Mouse (Mus musculus): ENCODE data around the gene Cacna2d1. TPM values are rescaled to one million over a fixed set of nuclear protein-coding genes. Genes with fewer than 3 reads are reported as not detected.

The Cacna2d1 gene
- total RNA-seq, 2 experiments from 2014 or later = 1.5 to 2.1 TPM

DNA sequence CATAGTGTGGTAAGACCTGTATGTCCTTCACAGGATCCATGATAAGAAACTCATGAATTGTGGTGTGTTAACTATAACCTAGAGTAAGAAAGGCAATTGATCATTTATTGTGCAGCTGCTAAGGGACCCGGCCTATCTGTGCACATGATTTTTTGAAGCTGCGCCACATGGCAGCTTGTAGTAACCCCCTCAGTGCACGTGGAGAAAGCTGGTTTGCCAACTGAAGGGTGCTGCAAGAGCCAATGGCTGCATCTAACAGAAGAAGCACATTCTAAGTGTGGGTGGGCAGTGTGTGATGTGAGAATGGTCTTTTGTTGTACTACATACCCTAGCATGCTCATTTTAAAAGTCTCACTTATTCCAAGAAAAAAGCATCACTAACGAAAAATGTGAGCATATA is 302.1 kb downstream of the Cacna2d1 start:
- no peak for ATAC-seq (replicated peaks; ENCODE audit: low FRiP score, poor library complexity, severe bottlenecking)

DNA sequence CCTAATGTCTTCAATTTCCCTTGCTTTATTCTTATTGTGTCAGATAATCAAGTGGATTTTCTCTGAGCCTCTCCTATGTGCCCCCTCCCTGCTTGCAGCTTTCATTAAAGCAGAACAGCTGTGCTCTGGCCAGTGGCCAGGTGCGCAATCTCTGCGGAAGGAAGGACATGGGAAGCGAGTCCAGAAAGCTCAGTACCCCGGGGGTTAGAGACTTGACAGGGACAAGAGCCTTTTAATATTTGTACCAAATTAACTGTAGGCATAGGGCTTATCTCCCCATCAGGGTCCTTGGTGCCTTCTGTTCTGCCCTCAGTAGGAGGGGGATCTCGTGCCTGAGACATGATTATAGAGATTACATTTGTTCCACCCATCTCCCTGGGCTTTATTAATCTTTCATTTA is 303.5 kb downstream of the Cacna2d1 start:
- ATAC-seq (replicated peaks; ENCODE audit: low FRiP score, poor library complexity, severe bottlenecking) = no peak

DNA sequence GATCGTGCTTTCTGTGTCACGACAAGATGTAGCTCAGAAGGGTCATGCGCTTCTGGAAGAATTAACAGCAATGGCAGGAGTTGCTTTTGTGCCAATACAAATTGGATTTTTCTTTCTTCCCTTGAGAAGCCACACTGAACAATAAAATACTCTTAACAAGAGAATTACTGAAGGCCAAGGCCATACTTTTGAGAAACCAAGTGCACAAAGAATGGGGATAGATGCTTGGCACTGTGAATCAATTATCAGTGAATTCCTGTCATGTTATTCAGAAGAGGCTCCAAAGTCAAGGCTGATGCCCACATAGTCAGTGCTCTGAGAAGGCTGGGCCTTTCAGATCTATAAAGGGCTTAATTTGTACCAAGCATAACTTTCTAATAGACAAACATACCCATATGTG is 305.8 kb downstream of the Cacna2d1 start:
- ATAC-seq (replicated peaks; ENCODE audit: low FRiP score, poor library complexity, severe bottlenecking) = no peak

DNA sequence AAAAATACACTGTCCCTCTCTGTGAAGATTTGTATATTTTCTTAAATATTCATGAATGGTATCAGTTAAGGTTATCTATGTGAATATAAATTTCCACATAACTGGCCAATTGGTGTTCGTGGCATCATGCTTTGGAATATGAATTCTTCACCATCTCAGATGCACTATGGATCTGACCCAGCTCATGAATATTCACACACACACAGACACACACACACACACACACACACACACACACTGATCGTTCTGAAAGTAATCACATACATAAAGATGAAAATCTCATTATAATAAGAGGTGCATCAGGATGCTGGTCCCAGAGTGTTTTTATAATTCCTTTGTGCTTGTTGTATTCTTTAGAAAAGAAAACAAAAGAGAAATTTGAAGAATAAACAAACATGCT is 309.1 kb downstream of the Cacna2d1 start:
- no peak for ATAC-seq (replicated peaks; ENCODE audit: low FRiP score, poor library complexity, severe bottlenecking)

DNA sequence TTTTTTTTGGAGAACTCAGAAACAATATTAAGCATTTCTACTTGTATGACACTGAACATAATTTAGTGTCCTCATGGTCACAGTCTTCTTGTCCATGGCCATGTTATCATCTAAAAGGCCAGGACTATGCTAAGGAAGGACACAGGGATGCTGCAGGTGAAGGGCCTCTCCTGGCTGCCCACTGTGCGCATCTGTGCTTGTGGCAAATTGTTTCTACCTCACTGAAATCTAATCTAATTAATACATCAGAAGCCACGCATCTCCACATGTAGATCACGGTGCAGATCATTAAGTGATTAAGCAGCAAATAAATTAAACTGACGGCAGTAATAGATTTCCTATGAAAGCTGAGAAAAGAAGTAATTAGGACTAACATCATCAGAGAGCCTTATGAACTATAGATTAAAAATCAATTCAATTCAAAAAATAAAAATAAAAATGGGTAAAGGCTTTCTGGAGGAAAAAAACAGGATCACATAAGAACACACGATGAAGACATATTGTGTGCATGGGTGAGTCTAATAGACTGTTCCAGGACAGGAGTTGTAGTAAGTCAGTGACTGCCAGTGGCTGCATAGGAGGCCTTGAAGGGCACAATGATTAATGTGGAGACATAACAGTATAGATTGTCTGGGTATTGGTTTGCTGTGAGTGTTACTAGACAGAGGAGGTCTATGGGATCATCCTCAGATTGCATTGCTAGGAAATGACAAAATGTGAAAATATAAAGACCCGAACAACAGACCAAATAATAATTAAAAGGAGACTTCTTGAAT is 318.4 kb downstream of the Cacna2d1 start:
- ATAC-seq (replicated peaks; ENCODE audit: low FRiP score, poor library complexity, severe bottlenecking) = no peak

DNA sequence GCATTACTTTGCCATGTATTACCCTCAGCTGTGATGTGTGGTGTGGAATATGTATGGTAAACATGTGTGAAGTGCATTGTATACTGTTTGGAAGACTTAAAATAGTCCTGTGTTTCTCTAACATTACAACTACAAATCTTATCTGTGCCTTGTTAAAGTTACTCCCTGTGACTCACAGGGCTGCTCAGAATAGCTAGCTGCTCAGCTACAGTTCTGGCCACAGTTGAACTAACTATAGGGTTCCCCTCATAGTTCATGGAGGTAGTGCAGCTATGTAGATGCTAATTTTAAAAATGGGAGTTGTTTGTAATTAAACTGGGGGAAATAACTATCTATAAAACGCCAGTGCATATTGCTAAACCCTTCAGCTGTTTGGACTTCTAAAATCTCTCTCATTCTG is 319.3 kb downstream of the Cacna2d1 start:
- no peak for ATAC-seq (replicated peaks; ENCODE audit: low FRiP score, poor library complexity, severe bottlenecking)

DNA sequence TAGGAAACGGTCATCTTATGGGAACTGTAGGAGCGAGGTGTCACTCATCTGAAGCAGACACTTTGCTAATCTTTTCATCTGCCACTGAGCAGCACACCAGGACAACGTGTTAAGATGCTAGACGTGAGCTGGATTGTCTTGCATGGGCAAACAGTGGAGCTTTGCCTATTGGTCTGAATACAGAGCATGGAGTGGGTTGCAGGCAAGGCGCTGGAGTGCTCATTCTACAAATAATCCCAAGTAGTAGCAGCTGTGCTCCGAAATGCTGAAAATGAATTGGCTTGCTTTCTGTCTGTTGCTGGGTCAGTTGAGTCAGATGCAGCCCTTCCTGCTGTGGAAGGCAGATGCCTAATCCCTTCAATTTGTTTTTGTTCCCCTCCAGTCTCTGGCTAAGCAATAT is 330.9 kb downstream of the Cacna2d1 start:
- ATAC-seq (replicated peaks; ENCODE audit: low FRiP score, poor library complexity, severe bottlenecking) = no peak

DNA sequence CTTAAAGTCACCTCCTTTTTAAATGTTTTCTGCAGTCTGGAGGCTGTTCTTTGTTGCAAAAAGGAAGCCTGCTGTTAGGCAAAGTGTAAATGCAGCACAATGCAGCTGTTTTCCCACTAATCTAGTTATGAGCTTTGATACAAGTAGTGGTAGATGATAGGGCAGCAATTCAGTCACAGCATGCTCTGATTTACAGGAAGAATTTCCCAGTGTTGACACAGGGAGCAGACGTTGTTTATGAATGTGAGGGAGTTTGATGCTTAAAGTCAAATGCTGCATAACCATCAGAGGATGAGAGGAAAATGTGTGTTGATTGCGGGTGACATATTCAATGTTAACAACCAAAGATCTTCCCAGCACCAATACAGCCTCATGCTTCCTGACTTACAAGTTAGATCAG is 342.6 kb downstream of the Cacna2d1 start:
- no peak for ATAC-seq (replicated peaks; ENCODE audit: low FRiP score, poor library complexity, severe bottlenecking)

DNA sequence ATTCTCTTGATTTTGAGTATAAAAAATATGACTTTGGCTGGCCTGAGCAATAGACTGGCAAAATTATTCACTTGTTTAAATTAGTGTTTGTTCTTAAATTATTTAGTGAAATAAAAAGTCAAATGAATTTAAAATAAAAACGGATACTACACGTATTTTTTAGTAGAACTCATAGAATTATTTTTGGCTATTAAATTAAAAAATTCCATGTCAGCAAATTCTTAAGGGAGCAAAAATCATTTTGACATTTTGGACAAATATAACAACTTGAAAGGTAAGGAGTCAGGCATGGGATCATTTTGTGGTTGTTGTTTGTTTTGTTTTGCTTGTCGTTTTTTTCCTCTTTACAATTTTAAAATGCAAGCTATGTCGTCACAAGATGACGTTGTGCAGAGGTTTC is 346.7 kb downstream of the Cacna2d1 start:
- ATAC-seq (replicated peaks; ENCODE audit: low FRiP score, poor library complexity, severe bottlenecking) = no peak

DNA sequence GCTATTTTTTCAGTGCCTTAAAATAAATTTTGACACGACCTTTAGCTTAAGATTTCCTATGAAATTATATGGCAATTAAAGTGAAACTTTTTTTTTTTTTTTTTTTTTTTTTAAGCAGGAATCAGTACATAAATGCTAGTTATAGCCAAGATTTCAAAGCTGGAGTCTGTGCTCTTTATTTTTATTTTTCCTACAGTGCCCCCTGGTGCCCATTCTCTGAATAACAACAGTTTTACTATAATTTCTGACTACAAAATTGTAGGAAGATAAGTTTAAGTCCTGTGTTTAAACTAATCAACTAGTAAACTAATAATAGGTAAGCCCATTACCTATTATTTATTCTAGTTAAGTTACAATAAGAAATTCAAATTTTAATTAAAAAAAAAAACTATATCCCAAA is 358.7 kb downstream of the Cacna2d1 start:
- no peak for ATAC-seq (replicated peaks; ENCODE audit: low FRiP score, poor library complexity, severe bottlenecking)

DNA sequence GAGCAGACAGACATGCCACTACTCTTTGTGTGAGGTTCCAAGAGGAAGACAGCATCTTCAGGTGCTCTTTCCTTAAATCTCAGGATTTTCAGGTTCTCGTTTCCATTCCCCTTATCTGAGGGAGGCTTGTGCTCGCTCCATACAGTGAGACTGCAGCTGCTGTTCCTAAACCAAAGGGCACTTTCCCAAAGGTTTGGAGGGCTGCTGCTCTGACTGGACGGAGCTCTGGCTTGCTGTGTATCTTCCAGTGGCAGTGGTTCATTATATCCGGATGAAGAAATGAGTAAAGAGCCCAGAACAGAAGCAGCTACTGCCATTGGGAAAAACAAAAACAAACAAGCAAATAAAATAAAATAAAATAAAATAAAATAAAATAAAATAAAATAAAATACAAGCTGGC is 359.3 kb downstream of the Cacna2d1 start:
- ATAC-seq (replicated peaks; ENCODE audit: low FRiP score, poor library complexity, severe bottlenecking) = no peak

DNA sequence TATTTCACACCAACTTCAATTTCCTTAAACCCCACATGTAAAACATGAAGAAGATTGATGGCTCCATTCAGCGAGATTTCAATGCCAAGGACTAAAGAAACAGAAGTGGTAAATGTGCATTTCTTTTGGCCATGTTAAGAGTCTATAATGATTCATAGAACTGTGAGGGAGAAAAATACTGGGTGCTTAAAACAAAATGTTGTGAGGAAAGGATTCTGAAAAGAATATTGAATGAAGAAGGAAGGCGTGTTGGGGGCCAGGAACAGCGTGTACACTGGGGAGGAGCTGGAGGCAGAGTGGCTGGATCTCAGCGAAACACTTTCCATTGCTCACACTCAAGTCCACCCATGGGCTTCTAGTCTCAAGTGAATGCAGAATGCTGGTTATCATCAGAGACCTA is 360.2 kb downstream of the Cacna2d1 start:
- no peak for ATAC-seq (replicated peaks; ENCODE audit: low FRiP score, poor library complexity, severe bottlenecking)

DNA sequence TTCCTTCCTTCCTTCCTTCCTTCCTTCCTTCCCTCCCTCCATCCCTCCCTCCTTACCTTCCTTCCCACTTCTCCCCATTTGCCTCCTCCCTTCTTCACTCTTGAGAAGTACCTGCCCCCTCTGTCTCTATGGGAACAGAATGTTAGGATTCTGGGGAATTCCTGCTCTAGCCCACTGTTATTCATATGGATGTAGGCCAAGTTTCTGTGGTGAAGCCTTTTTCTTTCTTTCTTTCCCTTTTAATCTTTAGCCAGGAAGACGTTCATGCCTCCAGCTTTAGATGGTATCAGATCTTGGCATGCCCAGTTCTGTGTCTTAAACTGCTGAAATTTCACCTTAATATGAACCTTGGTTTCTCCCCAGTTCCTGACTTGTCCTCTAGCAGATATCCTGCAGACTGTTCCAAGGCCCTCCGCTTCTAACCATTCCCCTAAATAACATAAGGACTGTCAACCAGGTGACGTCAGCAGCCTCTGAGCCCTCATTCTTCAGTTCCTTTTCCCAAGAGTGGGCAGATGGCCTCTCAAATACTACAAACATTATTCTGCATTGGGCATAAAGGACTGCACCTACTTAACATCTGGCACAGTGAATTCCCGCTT is 362.8 kb downstream of the Cacna2d1 start:
- no peak for ATAC-seq (replicated peaks; ENCODE audit: low FRiP score, poor library complexity, severe bottlenecking)

DNA sequence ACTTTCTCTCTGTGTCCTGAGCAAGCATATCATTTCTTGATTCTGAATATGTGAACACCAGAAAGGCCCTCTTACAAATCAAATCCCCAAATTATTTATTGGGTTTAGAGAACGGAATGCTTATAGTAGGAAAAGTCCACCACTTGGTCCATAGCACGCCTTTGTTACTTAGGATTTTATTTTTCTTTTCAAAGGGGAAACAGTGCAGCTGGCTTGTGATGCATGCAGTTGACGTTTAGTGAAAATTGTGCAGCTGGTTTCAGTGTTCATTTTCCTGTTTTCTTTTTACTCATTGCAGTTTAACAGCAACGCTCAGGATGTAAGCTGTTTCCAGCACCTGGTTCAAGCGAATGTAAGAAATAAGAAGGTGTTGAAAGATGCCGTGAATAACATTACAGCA is 365.1 kb downstream of the Cacna2d1 start:
- ATAC-seq (replicated peaks; ENCODE audit: low FRiP score, poor library complexity, severe bottlenecking) = no peak

DNA sequence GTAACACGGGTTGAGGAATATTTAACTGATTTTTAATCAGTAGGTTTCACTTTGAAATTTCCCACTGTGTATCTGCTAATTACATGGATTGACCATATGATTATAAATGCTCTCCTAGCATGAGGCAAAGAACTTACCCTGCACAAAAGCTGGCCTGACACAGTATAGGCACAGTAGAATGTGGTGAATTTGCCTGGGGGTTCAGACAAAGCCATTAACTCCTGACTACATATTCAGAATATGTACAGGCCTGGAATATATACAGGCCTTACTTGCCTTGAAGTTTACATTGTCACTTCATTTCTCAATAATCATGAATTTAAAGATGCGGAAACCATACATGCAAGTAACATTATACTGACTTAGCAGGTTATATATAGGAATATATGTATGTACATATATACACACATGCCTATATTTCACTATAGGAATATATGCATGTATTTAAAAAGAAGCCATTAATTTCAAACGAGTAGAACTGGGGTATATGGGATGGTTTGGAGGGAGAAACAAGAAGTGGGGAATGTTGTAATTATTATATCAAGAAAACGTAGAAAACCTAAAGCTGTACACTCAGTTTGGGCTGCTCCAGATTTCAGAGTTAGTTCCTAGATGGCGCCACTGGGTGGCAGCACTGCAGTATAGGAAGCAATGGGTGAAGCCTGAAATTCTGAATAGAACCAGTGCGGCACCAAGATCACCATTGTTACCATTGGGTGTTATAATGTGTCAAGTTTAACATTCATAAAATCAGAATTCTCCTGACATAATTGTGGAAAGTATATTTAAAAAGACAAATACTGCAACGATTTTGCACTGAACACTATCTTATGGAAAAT is 374.9 kb downstream of the Cacna2d1 start:
- ATAC-seq (replicated peaks; ENCODE audit: low FRiP score, poor library complexity, severe bottlenecking) = no peak

DNA sequence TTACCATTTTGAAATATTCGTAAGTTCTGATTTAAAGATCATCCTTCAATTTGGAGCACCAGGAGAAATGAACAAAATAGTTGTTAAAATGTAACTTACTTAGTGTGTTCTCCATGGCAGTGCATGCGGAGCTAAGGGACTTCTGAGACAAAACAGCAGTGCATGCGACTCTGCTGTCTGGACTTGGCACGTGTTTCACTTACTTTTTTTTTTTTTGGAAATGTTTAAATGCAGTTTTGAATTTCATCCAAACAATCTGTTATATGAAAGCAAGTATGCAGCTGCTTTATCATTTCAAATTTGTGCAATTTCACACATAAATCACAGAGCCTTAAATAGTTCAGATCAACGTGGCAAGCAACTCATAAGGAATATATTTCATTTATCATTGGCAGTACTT is 379.8 kb downstream of the Cacna2d1 start:
- ATAC-seq (replicated peaks; ENCODE audit: low FRiP score, poor library complexity, severe bottlenecking) = no peak

DNA sequence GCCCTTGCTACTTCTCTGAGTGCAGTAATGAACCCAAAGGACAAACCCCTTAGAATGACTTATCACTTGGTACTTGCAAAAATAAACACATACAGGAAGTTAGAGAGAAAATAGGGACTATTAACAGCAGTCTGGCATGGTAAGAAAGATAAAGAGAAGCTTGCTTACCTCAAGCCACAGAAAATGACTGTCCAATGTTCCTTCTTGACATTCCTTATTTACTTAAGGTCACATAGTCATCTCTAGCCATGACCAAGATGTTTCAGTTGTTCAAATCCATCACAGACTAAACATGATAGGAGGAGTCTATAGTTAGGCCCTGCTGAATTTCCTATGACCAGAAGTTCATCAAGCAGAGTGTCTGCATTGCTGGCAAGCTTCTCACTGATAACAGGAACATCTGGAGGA is 381.5 kb downstream of the Cacna2d1 start:
- ATAC-seq (replicated peaks; ENCODE audit: low FRiP score, poor library complexity, severe bottlenecking) = no peak

DNA sequence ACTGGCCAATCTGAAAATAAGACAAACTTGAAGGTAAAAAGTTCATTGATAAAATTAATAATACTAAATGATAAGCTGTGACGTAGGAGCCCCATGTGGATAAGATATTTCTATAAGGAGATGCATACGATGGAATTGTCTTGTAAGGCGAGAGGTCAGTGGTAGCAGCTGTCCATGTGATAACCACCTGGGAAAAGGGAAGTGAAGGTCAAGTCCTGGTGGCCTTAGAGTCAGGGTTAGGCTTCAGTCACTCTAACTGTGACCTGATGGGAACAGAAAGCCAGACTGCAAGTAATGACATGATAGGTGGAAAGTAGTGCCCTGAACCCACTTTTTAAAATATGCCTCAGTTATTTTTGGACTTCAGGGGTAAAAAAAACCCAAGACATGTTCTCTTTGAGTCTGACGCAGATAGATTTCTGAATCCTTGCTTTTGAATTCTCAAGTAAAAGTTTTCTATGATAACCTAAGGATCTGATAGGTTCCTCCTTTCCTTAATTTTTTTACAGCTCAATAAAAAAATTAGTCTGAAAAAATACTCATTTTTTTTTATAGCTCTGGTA is 383.3 kb downstream of the Cacna2d1 start:
- ATAC-seq (replicated peaks; ENCODE audit: low FRiP score, poor library complexity, severe bottlenecking) = no peak

DNA sequence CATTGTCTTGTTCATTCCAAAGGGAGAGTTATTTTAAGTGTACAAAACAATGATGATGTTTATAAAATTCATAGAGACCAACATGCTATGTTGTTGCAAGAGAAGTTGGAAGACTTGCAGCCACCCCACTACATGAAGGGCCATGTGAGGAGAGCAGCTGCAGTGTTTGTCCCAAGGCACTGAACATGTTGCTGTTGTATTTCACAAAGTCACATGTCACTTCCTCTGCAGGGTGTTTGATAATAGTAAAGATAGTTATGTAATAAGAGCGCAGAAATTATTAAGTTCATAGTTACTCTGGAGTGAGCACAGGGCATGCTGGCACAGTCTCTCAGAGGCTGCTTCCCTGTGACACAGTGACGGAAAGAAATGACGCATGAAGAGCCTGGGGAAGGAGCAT is 392.1 kb downstream of the Cacna2d1 start:
- ATAC-seq (replicated peaks; ENCODE audit: low FRiP score, poor library complexity, severe bottlenecking) = no peak

DNA sequence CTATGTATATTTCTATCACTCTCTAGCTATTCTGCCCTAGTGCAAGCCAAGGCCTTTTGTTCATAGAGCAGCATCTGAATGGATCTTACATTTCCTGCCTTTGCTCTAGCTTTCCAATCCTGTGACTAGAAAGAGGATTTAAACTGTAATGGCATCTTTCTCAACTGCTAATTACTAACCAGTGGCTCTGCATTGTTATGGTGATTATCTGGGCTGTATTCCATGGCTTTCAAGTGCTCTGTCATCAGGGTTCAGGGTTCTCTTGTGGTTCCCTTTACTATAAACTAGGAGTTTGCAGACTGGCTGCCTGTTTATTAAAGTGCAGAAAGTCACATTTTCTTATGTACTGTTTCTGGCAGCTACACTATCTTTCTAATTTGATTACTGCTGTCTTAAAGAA is 410.9 kb downstream of the Cacna2d1 start:
- ATAC-seq (replicated peaks; ENCODE audit: low FRiP score, poor library complexity, severe bottlenecking) = no peak

DNA sequence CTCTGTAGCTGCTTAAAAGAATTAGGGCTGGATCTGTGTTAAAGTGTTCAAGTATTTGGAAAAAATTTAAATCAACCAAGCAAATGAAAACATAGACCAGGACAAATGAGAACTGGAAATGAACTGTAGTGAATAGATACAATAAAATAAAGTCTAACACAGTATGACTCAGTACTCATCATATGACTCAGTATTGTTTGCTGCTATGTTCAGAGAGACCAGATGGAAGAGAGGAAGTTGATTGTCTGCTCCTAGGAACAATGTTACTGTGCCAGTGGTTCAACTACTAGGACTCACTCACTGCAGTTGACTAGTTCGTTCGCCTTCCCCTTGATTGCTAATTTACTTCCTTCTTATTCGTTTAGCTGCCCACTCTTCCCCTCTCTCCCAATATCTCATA is 421.3 kb downstream of the Cacna2d1 start:
- ATAC-seq (replicated peaks; ENCODE audit: low FRiP score, poor library complexity, severe bottlenecking) = no peak

All from erythroid progenitor cell, adult 5-6 weeks (primary cell).